Mouse (Mus musculus): ENCODE results near the gene Daam1.

DNA sequence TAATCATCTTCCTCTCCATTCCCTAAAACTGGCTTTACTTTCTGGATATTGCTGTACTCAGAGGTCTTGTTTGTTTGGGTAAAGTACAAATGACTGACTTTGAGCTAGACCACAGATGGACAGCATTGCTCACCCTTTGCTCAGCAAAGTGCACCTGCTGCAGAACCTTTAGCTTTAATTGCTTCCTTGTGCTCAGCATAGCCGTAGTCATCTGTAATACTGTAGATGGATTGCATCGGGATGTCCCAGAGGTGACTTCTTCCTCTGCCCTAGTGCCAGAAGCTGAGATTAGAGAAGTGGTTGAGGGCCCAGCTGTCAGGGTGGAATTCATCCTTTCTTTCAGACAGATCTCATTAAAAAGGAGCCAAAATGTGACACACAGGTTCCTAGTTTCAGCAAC lies 56.1 kb downstream of the Daam1 start:
- TF ChIP-seq CTCF (IDR thresholded peaks at IDR 0.05; ENCODE audit: low read depth, low read length) (no peak), POLR2A (IDR thresholded peaks at IDR 0.05; ENCODE audit: borderline replicate concordance, low read depth, low read length) (no peak)
